Comparison of ENCODE assay signal across 23 mouse cellular contexts in the genomic region with DNA sequence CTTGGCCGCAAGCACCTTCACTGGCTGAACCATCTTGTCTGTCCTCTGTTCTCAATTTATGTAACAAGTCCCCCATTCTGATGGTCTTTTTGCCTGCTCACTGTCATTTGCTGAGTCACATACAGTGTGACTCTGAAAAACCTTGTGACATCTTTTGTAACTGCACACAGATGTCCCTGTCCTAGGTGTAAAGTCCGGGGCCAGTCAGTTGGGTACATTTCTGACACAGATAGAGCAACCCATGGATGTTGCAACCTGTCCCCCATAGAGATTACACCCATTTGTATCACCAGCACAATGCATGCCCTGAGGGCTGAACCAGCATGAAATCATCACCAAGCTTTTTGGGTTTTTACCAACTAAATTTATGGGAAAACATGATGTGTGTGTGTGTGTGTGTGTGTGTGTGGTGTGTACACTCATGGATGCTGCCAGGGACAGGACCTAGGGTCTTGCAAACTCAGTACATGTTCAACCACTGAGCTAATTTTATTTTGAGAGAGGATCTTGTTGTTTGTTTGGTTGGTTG. TPM values are rescaled to one million over a fixed set of nuclear protein-coding genes. Genes with fewer than 3 reads are reported as not detected.
A peak's percentile ranks its signal among the peaks of the same experiment; 100 is the strongest.
DNase-seq lines count a peak whose midpoint lies in the region; ATAC-seq and TF ChIP-seq lines count a peak whose summit lies in the region.
"Had no signal": no experiment of that assay in that cellular context is flagged by ENCODE, and none has a peak within 500 bp of the region (broad histone marks: within the 10 kb centered on the region; RNA-seq: fewer than 3 reads in every experiment).

No protein-coding gene starts in this region.

- WGBS in intestine, postnatal 0 days, result 78% methylated on average over 2 of the region's 2 CpGs
- 86% methylated on average over 2 of the region's 2 CpGs for WGBS in intestine, embryonic 15.5 days
- WGBS in forebrain, embryonic 15.5 days, result 90% methylated on average over 2 of the region's 2 CpGs

- 0 out of 2 replicates have a peak, but pooled peaks have one; percentile 31 for ATAC-seq in intestine, postnatal 0 days
- ATAC-seq in intestine, embryonic 15.5 days, result no peak
- ATAC-seq in granulocyte monocyte progenitor cell, adult 5-6 weeks (replicated peaks; ENCODE audit: poor library complexity, severe bottlenecking), result peak; percentile 37
- ATAC-seq in megakaryocyte progenitor cell, adult 5-6 weeks (replicated peaks; ENCODE audit: poor library complexity), result peak; percentile 42
- no peak for ATAC-seq in forebrain, embryonic 15.5 days (replicated peaks)
- ATAC-seq: forebrain, embryonic 14.5 days had no signal

- no peak for TF ChIP-seq CTCF in intestine, postnatal 0 days (IDR thresholded peaks at IDR 0.05; ENCODE audit: low read depth)

- H3K9ac ChIP-seq in intestine, postnatal 0 days (ENCODE audit: low read depth, low read length), result no peak overlapping the region
- H3K9ac ChIP-seq in intestine, embryonic 15.5 days, result no peak overlapping the region
- no peak overlapping the region for H3K9ac ChIP-seq in forebrain, embryonic 15.5 days (replicated peaks)
- H3K9ac ChIP-seq: embryonic facial prominence, embryonic 15.5 days; heart, embryonic 15.5 days; hindbrain, embryonic 15.5 days had no signal

- DNase-seq in 3T3-L1 (ENCODE audit: low read depth, low spot score), result peak; percentile 52
- DNase-seq in left cerebral cortex, postnatal 25 days (ENCODE audit: low spot score in 2 of 2), result no peak
- DNase-seq: adrenal gland, adult 8-10 months; adrenal gland, postnatal 36 days; cerebellum, adult 8-10 months; cerebellum, postnatal 25 days; gastrocnemius, postnatal 36 days; heart, adult 18-20 months had no signal

- H3K27me3 ChIP-seq in intestine, postnatal 0 days (replicated peaks; ENCODE audit: control insufficient read depth, insufficient read depth, low read length), result no peaks in the 10 kb centered on the region
- H3K27me3 ChIP-seq in intestine, embryonic 15.5 days (replicated peaks), result no peaks in the 10 kb centered on the region
- no peaks in the 10 kb centered on the region for H3K27me3 ChIP-seq in forebrain, embryonic 15.5 days
- H3K27me3 ChIP-seq: embryonic facial prominence, embryonic 15.5 days; heart, embryonic 15.5 days; hindbrain, embryonic 15.5 days had no signal

- no peaks in the 10 kb centered on the region for H3K4me1 ChIP-seq in intestine, postnatal 0 days (replicated peaks; ENCODE audit: control insufficient read depth, insufficient read depth, low read length)
- no peaks in the 10 kb centered on the region for H3K4me1 ChIP-seq in intestine, embryonic 15.5 days (replicated peaks)
- H3K4me1 ChIP-seq in forebrain, embryonic 15.5 days, result no peaks in the 10 kb centered on the region
- H3K4me1 ChIP-seq: embryonic facial prominence, embryonic 15.5 days; heart, embryonic 15.5 days; hindbrain, embryonic 15.5 days had no signal

- no peak overlapping the region for H3K4me2 ChIP-seq in intestine, postnatal 0 days (replicated peaks; ENCODE audit: low read depth)
- no peak overlapping the region for H3K4me2 ChIP-seq in intestine, embryonic 15.5 days (replicated peaks)
- no peak overlapping the region for H3K4me2 ChIP-seq in forebrain, embryonic 15.5 days (replicated peaks)
- H3K4me2 ChIP-seq: embryonic facial prominence, embryonic 15.5 days; heart, embryonic 11.5 days; heart, embryonic 15.5 days; hindbrain, embryonic 15.5 days had no signal

- intact Hi-C loops in left cerebral cortex, postnatal 25 days (cut with DNase I), result no loop called here

- no peak overlapping the region for H3K4me3 ChIP-seq in intestine, postnatal 0 days (ENCODE audit: low read depth, low read length)
- no peak overlapping the region for H3K4me3 ChIP-seq in intestine, embryonic 15.5 days (replicated peaks)
- no peak overlapping the region for H3K4me3 ChIP-seq in forebrain, embryonic 15.5 days
- H3K4me3 ChIP-seq: embryonic facial prominence, embryonic 15.5 days; erythroblast, embryonic 14.5 days; forebrain, embryonic 10.5 days; heart, embryonic 15.5 days; hindbrain, embryonic 15.5 days had no signal

- no peaks in the 10 kb centered on the region for H3K9me3 ChIP-seq in intestine, postnatal 0 days (ENCODE audit: control insufficient read depth)
- no peaks in the 10 kb centered on the region for H3K9me3 ChIP-seq in intestine, embryonic 15.5 days
- H3K9me3 ChIP-seq in forebrain, embryonic 15.5 days, result no peaks in the 10 kb centered on the region
- H3K9me3 ChIP-seq: embryonic facial prominence, embryonic 15.5 days; forebrain, embryonic 10.5 days; heart, embryonic 15.5 days; hindbrain, embryonic 15.5 days had no signal

- H3K27ac ChIP-seq in intestine, postnatal 0 days (ENCODE audit: low read depth, low read length), result no peak overlapping the region
- no peak overlapping the region for H3K27ac ChIP-seq in intestine, embryonic 15.5 days
- no peak overlapping the region for H3K27ac ChIP-seq in forebrain, embryonic 15.5 days (replicated peaks)
- H3K27ac ChIP-seq: embryonic facial prominence, embryonic 15.5 days; forebrain, embryonic 10.5 days; heart, embryonic 15.5 days; hindbrain, embryonic 15.5 days had no signal

- no peaks in the 10 kb centered on the region for H3K36me3 ChIP-seq in intestine, postnatal 0 days (ENCODE audit: control insufficient read depth, insufficient read depth)
- H3K36me3 ChIP-seq in intestine, embryonic 15.5 days, result no peaks in the 10 kb centered on the region
- H3K36me3 ChIP-seq in forebrain, embryonic 15.5 days, result no peaks in the 10 kb centered on the region
- H3K36me3 ChIP-seq: embryonic facial prominence, embryonic 15.5 days; forebrain, embryonic 10.5 days; heart, embryonic 15.5 days; hindbrain, embryonic 15.5 days had no signal

RNA-seq across cellular contexts. Expression of gene Acp7, which starts 14.9 kb away (rescaled TPM):
- not detected in 2 replicates for polyA plus RNA-seq in intestine, postnatal 0 days (2015; fragmentation: Nextera tagmentation; extraction: Ambion mirVana)
- polyA plus RNA-seq in intestine, embryonic 15.5 days (2015; fragmentation: Nextera tagmentation; extraction: Ambion mirVana), result 0.06 TPM in 1 of 2 replicates, not detected in the other
- total RNA-seq in granulocyte monocyte progenitor cell, adult 5-6 weeks (2014; fragmentation: Nextera tagmentation), result not detected in 2 replicates
- not detected in 2 replicates for total RNA-seq in granulocyte monocyte progenitor cell, adult 5-6 weeks (2017)
- not detected in 2 replicates for total RNA-seq in megakaryocyte progenitor cell, adult 5-6 weeks (2015)
- total RNA-seq in megakaryocyte progenitor cell, adult 5-6 weeks (2017), result not detected in 2 replicates
- polyA plus RNA-seq in forebrain, embryonic 15.5 days (2015; fragmentation: Nextera tagmentation; extraction: Ambion mirVana), result not detected in 2 replicates
- total RNA-seq in left cerebral cortex, postnatal 25 days (2021), result 1 to 10 TPM; 1.1 to 1.6 TPM
- total RNA-seq: adrenal gland, adult 8-10 months; adrenal gland, postnatal 36 days; gastrocnemius, adult 8-10 months; gastrocnemius, postnatal 36 days; heart, adult 18-20 months; heart, postnatal 25 days had no signal
- polyA plus RNA-seq: erythroblast, embryonic 14.5 days; forebrain, embryonic 10.5 days; forebrain, embryonic 14.5 days; heart, embryonic 11.5 days; heart, embryonic 15.5 days; hindbrain, embryonic 11.5 days had no signal

RNA-seq across cellular contexts. Expression of gene Fbxo27, which starts 46.6 kb away (rescaled TPM):
- 0.37 and 0.90 TPM in 2 replicates for polyA plus RNA-seq in intestine, postnatal 0 days (2015; fragmentation: Nextera tagmentation; extraction: Ambion mirVana)
- polyA plus RNA-seq in intestine, embryonic 15.5 days (2015; fragmentation: Nextera tagmentation; extraction: Ambion mirVana), result 2.9 and 3.1 TPM in 2 replicates
- 4.3 TPM in 1 of 2 replicates, not detected in the other for total RNA-seq in granulocyte monocyte progenitor cell, adult 5-6 weeks (2014; fragmentation: Nextera tagmentation)
- 0.17 TPM in 1 of 2 replicates, not detected in the other for total RNA-seq in granulocyte monocyte progenitor cell, adult 5-6 weeks (2017)
- 1.1 and 1.4 TPM in 2 replicates for total RNA-seq in megakaryocyte progenitor cell, adult 5-6 weeks (2015)
- total RNA-seq in megakaryocyte progenitor cell, adult 5-6 weeks (2017), result 0.24 and 0.75 TPM in 2 replicates
- polyA plus RNA-seq in forebrain, embryonic 15.5 days (2015; fragmentation: Nextera tagmentation; extraction: Ambion mirVana), result 6.3 TPM in 2 replicates
- total RNA-seq in left cerebral cortex, postnatal 25 days (2021), result 10 to 100 TPM; 21.6 to 21.8 TPM
- polyA plus RNA-seq: erythroblast, embryonic 14.5 days had no signal

RNA-seq across cellular contexts. Expression of gene Pak4, which starts 48.0 kb away (rescaled TPM):
- polyA plus RNA-seq in intestine, postnatal 0 days (2015; fragmentation: Nextera tagmentation; extraction: Ambion mirVana), result 17.2 and 19.7 TPM in 2 replicates
- 51.7 and 53.1 TPM in 2 replicates for polyA plus RNA-seq in intestine, embryonic 15.5 days (2015; fragmentation: Nextera tagmentation; extraction: Ambion mirVana)
- 3.2 and 3.7 TPM in 2 replicates for total RNA-seq in granulocyte monocyte progenitor cell, adult 5-6 weeks (2014; fragmentation: Nextera tagmentation)
- total RNA-seq in granulocyte monocyte progenitor cell, adult 5-6 weeks (2017), result 3.4 and 6.4 TPM in 2 replicates
- 5.6 and 6.4 TPM in 2 replicates for total RNA-seq in megakaryocyte progenitor cell, adult 5-6 weeks (2015)
- total RNA-seq in megakaryocyte progenitor cell, adult 5-6 weeks (2017), result 3.3 and 3.9 TPM in 2 replicates
- polyA plus RNA-seq in forebrain, embryonic 15.5 days (2015; fragmentation: Nextera tagmentation; extraction: Ambion mirVana), result 28.9 and 30.0 TPM in 2 replicates
- total RNA-seq in left cerebral cortex, postnatal 25 days (2021), result 1 to 10 TPM; 8.1 to 8.3 TPM

RNA-seq across cellular contexts. Expression of gene Samd4b, which starts 48.1 kb away (rescaled TPM):
- polyA plus RNA-seq in intestine, postnatal 0 days (2015; fragmentation: Nextera tagmentation; extraction: Ambion mirVana), result 12.4 and 13.4 TPM in 2 replicates
- polyA plus RNA-seq in intestine, embryonic 15.5 days (2015; fragmentation: Nextera tagmentation; extraction: Ambion mirVana), result 18.9 and 19.5 TPM in 2 replicates
- 17.5 and 25.0 TPM in 2 replicates for total RNA-seq in granulocyte monocyte progenitor cell, adult 5-6 weeks (2014; fragmentation: Nextera tagmentation)
- 3.4 and 3.9 TPM in 2 replicates for total RNA-seq in granulocyte monocyte progenitor cell, adult 5-6 weeks (2017)
- 20.7 TPM in 2 replicates for total RNA-seq in megakaryocyte progenitor cell, adult 5-6 weeks (2015)
- total RNA-seq in megakaryocyte progenitor cell, adult 5-6 weeks (2017), result 2.7 and 4.3 TPM in 2 replicates
- 24.3 and 25.7 TPM in 2 replicates for polyA plus RNA-seq in forebrain, embryonic 15.5 days (2015; fragmentation: Nextera tagmentation; extraction: Ambion mirVana)
- total RNA-seq in left cerebral cortex, postnatal 25 days (2021), result 10 to 100 TPM; 65.2 to 68.7 TPM

Comparison
In these comparisons a context has a peak if more than half of its experiments do, and no peak if none do; other contexts are left out.
1. ATAC-seq: peak in intestine, postnatal 0 days (single experiment), granulocyte monocyte progenitor cell, adult 5-6 weeks (single experiment) and megakaryocyte progenitor cell, adult 5-6 weeks (single experiment); none in intestine, embryonic 15.5 days (single experiment) and forebrain, embryonic 15.5 days (single experiment).
2. RNA of gene Fbxo27, which starts 46.6 kb away (total RNA-seq): 21.6 to 21.8 TPM in left cerebral cortex, postnatal 25 days; 0.17 to 4.3 TPM in granulocyte monocyte progenitor cell, adult 5-6 weeks and 0.24 to 1.4 TPM in megakaryocyte progenitor cell, adult 5-6 weeks; every median in the first group is over 4 times any median in the second.